Mouse (Mus musculus): ENCODE data around the gene Sbno2. TPM values are rescaled to one million over a fixed set of nuclear protein-coding genes. Genes with fewer than 3 reads are reported as not detected.

Sbno2 gene
- polyA plus RNA-seq, 1 experiment from 2014 or later = 16.1 TPM

DNA sequence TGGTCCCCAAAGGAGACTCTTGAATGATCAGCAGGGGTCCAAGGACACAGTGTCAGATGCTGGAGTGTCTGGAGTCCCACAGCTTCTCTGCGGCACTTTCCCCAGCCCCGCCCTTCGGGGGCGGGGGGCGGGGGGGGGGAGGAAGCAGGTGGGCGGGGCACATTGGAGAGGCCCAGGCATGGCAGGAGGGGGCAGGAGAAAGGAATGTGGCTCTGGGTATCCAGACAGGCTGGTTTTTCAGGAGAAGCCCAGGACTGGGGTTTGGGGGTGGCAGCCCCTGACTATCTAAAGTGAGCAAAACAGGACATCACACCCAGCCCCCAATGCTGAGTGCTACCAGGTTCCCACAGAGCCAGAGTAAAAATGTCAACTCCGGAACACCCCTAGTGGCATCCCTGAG lies 8.1 kb downstream of the Sbno2 start:
- Histone ChIP-seq H3K9me3 (ENCODE audit: low read length) (no peaks in the 10 kb centered on the region), H3K4me3 (ENCODE audit: low read length) (no peak overlapping the region), H3K27ac (ENCODE audit: low read length) (no peak overlapping the region), H3K4me2 (replicated peaks; ENCODE audit: low read depth, low read length) (no peak overlapping the region), H3K36me3 (ENCODE audit: insufficient read depth, low read length) (no peaks in the 10 kb centered on the region), H3K4me1 (ENCODE audit: insufficient read depth, low read length) (peaks cover 48% of the 10 kb centered on the region), H3K9ac (replicated peaks; ENCODE audit: low read length) (no peak overlapping the region), H3K27me3 (ENCODE audit: insufficient read depth, low read length) (no peaks in the 10 kb centered on the region)
- 0 out of 2 replicates have a peak, but pooled peaks have one; percentile 4 for ATAC-seq (ENCODE audit: low FRiP score, low TSS enrichment)
- 10% methylated on average over 3 of the region's 7 CpGs for WGBS

DNA sequence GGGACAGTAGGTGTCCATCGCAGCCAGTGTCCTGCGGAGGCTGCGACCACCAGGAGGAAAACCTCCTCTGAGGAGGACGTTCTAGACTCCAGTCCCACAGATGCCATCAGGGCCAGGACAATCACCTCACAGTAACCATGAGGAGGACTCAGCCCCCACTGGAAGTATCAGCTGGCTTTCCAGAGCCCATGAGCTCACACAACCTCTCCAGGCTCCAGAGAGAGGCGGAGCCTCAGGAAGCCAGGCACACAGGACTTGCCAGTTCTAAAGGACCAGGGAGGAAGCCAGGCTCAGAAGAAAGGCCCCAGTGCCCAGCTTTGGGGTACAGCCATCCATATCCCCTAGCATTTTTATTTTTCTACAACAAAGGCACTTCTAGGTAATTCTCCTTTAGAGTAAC lies 9.8 kb downstream of the Sbno2 start:
- WGBS = 84% methylated on average over 5 of the region's 5 CpGs
- ATAC-seq (ENCODE audit: low FRiP score, low TSS enrichment) = no peak

DNA sequence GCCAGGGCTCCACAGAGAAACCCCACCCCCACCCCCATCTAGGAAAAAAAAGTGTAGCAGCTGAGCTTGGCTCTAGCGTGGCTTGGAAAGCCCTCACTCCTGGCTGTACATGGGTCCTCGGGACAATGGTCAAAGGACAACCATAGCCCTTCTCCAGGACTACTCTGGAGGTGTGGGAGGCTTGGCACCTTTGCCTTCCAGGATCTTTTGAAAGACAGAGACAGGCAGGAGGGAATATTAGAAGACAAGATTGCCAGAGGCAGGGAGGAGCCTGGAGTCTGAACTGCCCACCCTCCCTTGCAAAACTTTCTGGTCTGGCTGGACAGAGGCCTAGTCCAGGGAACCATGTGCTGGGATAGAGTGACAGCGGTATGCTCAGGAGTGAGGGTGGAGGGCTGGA lies 10.7 kb downstream of the Sbno2 start:
- no peaks in the 10 kb centered on the region for H3K27me3 ChIP-seq (ENCODE audit: insufficient read depth, low read length)
- no peaks in the 10 kb centered on the region for H3K9me3 ChIP-seq (ENCODE audit: low read length)
- no peak overlapping the region for H3K4me3 ChIP-seq (ENCODE audit: low read length)
- 58% methylated on average over 3 of the region's 3 CpGs for WGBS
- ATAC-seq (ENCODE audit: low FRiP score, low TSS enrichment) = no peak
- H3K4me1 ChIP-seq (ENCODE audit: insufficient read depth, low read length) = peaks cover 30% of the 10 kb centered on the region
- H3K4me2 ChIP-seq (replicated peaks; ENCODE audit: low read depth, low read length) = no peak overlapping the region
- no peak overlapping the region; the same call in 1 of the 2 replicates for H3K9ac ChIP-seq (replicated peaks; ENCODE audit: low read length)
- H3K27ac ChIP-seq (ENCODE audit: low read length) = no peak overlapping the region
- no peaks in the 10 kb centered on the region for H3K36me3 ChIP-seq (ENCODE audit: insufficient read depth, low read length)

More for the DNA sequence above, 9.8 kb downstream of the Sbno2 start:
- Histone ChIP-seq H3K27ac (ENCODE audit: low read length) (no peak overlapping the region), H3K4me3 (ENCODE audit: low read length) (no peak overlapping the region), H3K4me1 (ENCODE audit: insufficient read depth, low read length) (peaks cover 34% of the 10 kb centered on the region), H3K27me3 (ENCODE audit: insufficient read depth, low read length) (no peaks in the 10 kb centered on the region), H3K9ac (replicated peaks; ENCODE audit: low read length) (no peak overlapping the region; the same call in 1 of the 2 replicates), H3K9me3 (ENCODE audit: low read length) (no peaks in the 10 kb centered on the region), H3K4me2 (replicated peaks; ENCODE audit: low read depth, low read length) (no peak overlapping the region), H3K36me3 (ENCODE audit: insufficient read depth, low read length) (no peaks in the 10 kb centered on the region)

DNA sequence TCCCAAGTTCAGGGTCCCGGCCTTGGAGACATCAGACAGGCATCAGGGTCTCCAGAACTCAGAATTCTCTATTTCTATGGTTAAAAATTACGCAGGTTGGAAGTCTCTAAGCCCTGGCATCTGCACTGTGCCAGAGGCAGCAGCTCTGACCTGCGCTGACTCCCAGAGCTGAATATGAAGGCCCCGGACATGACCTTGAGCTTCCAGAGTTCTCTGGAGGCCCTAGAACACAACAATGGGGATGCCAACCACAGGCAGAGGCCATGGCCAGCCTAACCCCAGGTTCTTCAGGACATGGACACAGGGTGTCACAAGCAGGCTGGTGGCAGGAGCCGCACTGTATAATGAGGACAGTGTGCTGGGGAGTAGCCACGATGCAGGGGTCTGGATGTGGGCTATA lies 11.3 kb downstream of the Sbno2 start:
- no peak overlapping the region for H3K9ac ChIP-seq (replicated peaks; ENCODE audit: low read length)
- no peaks in the 10 kb centered on the region for H3K27me3 ChIP-seq (ENCODE audit: insufficient read depth, low read length)
- WGBS = 82% methylated on average over 6 of the region's 6 CpGs
- no peaks in the 10 kb centered on the region for H3K36me3 ChIP-seq (ENCODE audit: insufficient read depth, low read length)
- H3K9me3 ChIP-seq (ENCODE audit: low read length) = no peaks in the 10 kb centered on the region
- H3K27ac ChIP-seq (ENCODE audit: low read length) = no peak overlapping the region
- H3K4me3 ChIP-seq (ENCODE audit: low read length) = no peak overlapping the region
- peaks cover 30% of the 10 kb centered on the region for H3K4me1 ChIP-seq (ENCODE audit: insufficient read depth, low read length)
- no peak for ATAC-seq (ENCODE audit: low FRiP score, low TSS enrichment)
- no peak overlapping the region for H3K4me2 ChIP-seq (replicated peaks; ENCODE audit: low read depth, low read length)

DNA sequence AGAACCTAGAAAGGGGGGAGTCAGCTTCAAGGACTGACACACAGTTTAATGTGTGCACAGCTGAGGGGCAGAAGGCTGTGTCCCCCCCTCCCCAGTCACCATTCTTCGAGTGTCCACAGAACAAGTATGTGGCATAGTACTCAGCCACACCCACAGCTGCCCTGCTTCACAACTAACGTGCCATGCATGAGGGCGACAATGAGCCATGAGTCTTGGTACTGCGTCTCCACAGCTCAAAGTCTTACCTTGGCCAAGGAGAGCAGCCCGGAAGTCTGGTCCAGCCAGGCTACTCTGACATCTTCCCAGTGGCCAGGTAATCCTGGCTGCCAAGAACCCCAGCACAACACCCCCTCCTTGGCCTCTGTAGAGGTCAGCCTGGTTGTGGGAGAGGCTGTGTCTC lies 12.7 kb downstream of the Sbno2 start:
- Histone ChIP-seq H3K36me3 (ENCODE audit: insufficient read depth, low read length) (no peaks in the 10 kb centered on the region), H3K4me3 (ENCODE audit: low read length) (no peak overlapping the region), H3K27ac (ENCODE audit: low read length) (no peak overlapping the region), H3K27me3 (ENCODE audit: insufficient read depth, low read length) (no peaks in the 10 kb centered on the region), H3K4me2 (replicated peaks; ENCODE audit: low read depth, low read length) (no peak overlapping the region), H3K9ac (replicated peaks; ENCODE audit: low read length) (no peak overlapping the region), H3K4me1 (ENCODE audit: insufficient read depth, low read length) (peaks cover 26% of the 10 kb centered on the region), H3K9me3 (ENCODE audit: low read length) (no peaks in the 10 kb centered on the region)
- WGBS = 81% methylated on average over 5 of the region's 5 CpGs
- no peak for ATAC-seq (ENCODE audit: low FRiP score, low TSS enrichment)

DNA sequence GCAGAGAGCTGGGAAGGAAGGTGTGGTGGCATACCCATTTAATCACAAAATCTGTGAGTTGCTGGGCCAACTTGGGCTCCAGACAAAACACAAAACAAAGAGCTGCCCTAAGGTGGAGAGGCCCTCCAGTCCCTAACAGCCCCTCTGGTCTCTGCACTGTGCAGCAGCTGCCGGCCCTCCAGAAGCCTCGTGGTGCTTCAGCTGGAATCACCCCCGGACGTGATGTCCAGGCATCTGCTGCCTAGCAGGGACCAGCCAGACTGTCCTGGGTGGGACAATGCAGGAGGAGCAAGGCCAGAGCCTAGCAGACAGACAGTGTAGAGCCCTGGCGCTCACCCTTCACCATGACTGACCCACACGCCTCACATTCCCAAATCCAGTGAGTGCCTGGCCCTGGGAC lies 13.8 kb downstream of the Sbno2 start:
- WGBS = 83% methylated on average over 6 of the region's 6 CpGs
- no peak for ATAC-seq (ENCODE audit: low FRiP score, low TSS enrichment)
- Histone ChIP-seq H3K27ac (ENCODE audit: low read length) (no peak overlapping the region), H3K36me3 (ENCODE audit: insufficient read depth, low read length) (no peaks in the 10 kb centered on the region), H3K4me2 (replicated peaks; ENCODE audit: low read depth, low read length) (no peak overlapping the region), H3K27me3 (ENCODE audit: insufficient read depth, low read length) (no peaks in the 10 kb centered on the region), H3K9me3 (ENCODE audit: low read length) (no peaks in the 10 kb centered on the region), H3K9ac (replicated peaks; ENCODE audit: low read length) (no peak overlapping the region; the same call in 1 of the 2 replicates), H3K4me3 (ENCODE audit: low read length) (no peak overlapping the region), H3K4me1 (ENCODE audit: insufficient read depth, low read length) (peaks cover 23% of the 10 kb centered on the region)

DNA sequence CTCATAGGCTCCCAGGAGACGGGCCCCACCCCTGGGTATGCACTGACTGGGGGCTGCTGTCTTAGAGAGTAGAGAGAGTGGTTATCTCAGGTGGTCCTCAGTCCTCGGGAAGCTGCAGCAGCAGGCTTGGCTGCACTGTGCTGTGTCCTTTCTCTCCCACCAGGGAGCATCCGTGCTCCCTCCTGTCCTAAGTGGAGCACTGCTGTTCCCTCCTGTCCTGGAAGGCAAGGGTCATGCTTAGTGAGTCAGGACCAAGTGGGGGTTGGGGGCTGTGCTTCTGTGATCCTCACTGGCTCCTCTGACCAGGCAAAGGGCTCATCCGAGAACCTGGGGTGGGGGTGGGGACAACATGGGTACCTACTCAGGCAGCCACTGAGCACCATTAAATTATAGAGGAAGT lies 16.2 kb downstream of the Sbno2 start:
- no peak overlapping the region for H3K27ac ChIP-seq (ENCODE audit: low read length)

DNA sequence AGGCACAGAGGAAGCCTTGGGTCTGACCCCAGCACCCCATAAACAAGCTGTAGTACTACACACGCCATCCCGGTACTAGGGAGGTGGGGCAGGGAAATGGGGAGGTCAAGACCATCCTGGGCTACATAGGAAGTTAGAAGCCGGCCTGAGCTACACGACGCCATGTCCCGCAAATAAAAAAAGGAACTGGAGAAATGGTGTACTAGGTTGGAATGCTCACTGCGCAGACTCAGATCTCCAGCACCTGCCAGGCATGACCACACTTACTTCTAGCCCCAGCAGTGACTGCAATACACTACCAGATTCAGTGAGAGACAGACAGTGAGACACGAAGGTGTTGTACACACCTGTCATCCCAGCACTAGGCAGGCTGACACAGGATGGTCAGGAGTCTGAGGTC lies 17.9 kb downstream of the Sbno2 start:
- no peaks in the 10 kb centered on the region for H3K27me3 ChIP-seq (ENCODE audit: insufficient read depth, low read length)
- no peak overlapping the region for H3K9ac ChIP-seq (replicated peaks; ENCODE audit: low read length)
- no peaks in the 10 kb centered on the region for H3K9me3 ChIP-seq (ENCODE audit: low read length)
- no peak overlapping the region for H3K27ac ChIP-seq (ENCODE audit: low read length)
- peaks cover 17% of the 10 kb centered on the region for H3K4me1 ChIP-seq (ENCODE audit: insufficient read depth, low read length)
- no peak overlapping the region for H3K4me3 ChIP-seq (ENCODE audit: low read length)
- H3K36me3 ChIP-seq (ENCODE audit: insufficient read depth, low read length) = peaks cover 14% of the 10 kb centered on the region
- 87% methylated on average over 8 of the region's 8 CpGs for WGBS
- no peak for ATAC-seq (ENCODE audit: low FRiP score, low TSS enrichment)
- no peak overlapping the region for H3K4me2 ChIP-seq (replicated peaks; ENCODE audit: low read depth, low read length)

More for the DNA sequence above, 16.2 kb downstream of the Sbno2 start:
- WGBS = 33% methylated on average over 4 of the region's 4 CpGs
- peaks cover 21% of the 10 kb centered on the region for H3K4me1 ChIP-seq (ENCODE audit: insufficient read depth, low read length)
- H3K27me3 ChIP-seq (ENCODE audit: insufficient read depth, low read length) = no peaks in the 10 kb centered on the region
- H3K9me3 ChIP-seq (ENCODE audit: low read length) = no peaks in the 10 kb centered on the region
- no peak overlapping the region for H3K4me3 ChIP-seq (ENCODE audit: low read length)
- H3K36me3 ChIP-seq (ENCODE audit: insufficient read depth, low read length) = no peaks in the 10 kb centered on the region
- no peak overlapping the region for H3K4me2 ChIP-seq (replicated peaks; ENCODE audit: low read depth, low read length)
- H3K9ac ChIP-seq (replicated peaks; ENCODE audit: low read length) = no peak overlapping the region; the same call in 1 of the 2 replicates
- ATAC-seq (ENCODE audit: low FRiP score, low TSS enrichment) = no peak

DNA sequence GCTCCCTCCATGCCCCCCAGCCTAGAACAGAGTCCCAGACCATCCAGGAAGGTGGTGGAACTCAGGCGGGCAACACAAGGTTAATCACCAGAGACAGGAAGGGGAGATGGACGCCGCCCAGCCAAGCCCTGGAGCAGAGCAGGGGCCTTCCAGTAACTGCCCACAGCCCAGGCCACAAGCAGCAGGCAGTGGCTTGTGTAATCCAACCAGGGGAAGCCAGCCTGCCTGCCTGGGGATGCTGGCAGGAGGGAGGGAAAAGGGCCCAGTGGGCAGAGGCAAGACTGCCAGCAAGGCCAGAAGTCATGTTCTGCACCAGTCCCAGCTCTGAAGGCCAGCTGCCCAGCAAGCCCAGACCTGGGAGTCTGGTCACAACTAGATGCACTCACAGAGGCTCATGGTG lies 18.5 kb downstream of the Sbno2 start:
- no peak for ATAC-seq (ENCODE audit: low FRiP score, low TSS enrichment)
- Histone ChIP-seq H3K27me3 (ENCODE audit: insufficient read depth, low read length) (no peaks in the 10 kb centered on the region), H3K4me3 (ENCODE audit: low read length) (no peak overlapping the region), H3K27ac (ENCODE audit: low read length) (no peak overlapping the region), H3K9ac (replicated peaks; ENCODE audit: low read length) (peak overlapping the region; percentile 37; the same call in 1 of the 2 replicates), H3K36me3 (ENCODE audit: insufficient read depth, low read length) (peaks cover 20% of the 10 kb centered on the region), H3K4me2 (replicated peaks; ENCODE audit: low read depth, low read length) (no peak overlapping the region), H3K9me3 (ENCODE audit: low read length) (no peaks in the 10 kb centered on the region), H3K4me1 (ENCODE audit: insufficient read depth, low read length) (peaks cover 17% of the 10 kb centered on the region)
- 65% methylated on average over 3 of the region's 3 CpGs for WGBS

DNA sequence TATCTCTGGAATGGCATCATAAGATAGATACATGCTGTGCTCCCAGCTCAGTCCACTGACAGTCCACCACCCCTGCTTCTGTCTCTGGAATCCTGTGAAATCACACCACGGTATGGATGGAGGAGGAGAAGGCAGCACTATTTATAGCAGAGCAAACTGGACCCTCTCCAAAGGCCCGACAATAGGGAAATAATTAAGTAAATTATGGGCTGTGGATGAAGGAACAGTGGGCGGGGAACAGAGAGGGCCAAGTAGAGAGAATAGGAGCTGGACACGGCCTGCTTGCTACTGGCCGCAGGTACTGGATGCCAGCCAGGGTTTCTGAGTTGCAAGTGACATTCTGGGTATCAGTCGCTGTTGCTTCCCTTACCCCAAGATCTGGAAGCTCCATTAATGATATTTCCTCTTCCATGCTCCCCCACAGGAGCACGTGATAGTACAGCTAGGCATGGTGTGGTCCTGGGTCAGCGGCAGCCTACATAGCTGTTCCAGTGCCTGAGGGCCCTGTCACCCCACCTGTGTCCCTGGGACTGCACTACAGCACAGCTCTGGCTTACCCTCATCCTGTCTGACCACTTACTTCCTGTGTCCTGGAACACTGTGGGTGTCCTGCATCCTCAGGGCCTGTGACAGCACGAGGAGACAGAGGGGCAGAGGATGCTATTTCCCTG lies 20.4 kb downstream of the Sbno2 start:
- peak overlapping the region; percentile 57; the same call in 1 of the 2 replicates for H3K27ac ChIP-seq (ENCODE audit: low read length)
- H3K9ac ChIP-seq (replicated peaks; ENCODE audit: low read length) = no peak overlapping the region
- no peak overlapping the region for H3K4me2 ChIP-seq (replicated peaks; ENCODE audit: low read depth, low read length)
- H3K4me1 ChIP-seq (ENCODE audit: insufficient read depth, low read length) = peaks cover 17% of the 10 kb centered on the region
- H3K36me3 ChIP-seq (ENCODE audit: insufficient read depth, low read length) = peaks cover 31% of the 10 kb centered on the region
- peak; percentile 58 for ATAC-seq (ENCODE audit: low FRiP score, low TSS enrichment)
- H3K27me3 ChIP-seq (ENCODE audit: insufficient read depth, low read length) = no peaks in the 10 kb centered on the region
- WGBS = 49% methylated on average over 9 of the region's 9 CpGs
- H3K4me3 ChIP-seq (ENCODE audit: low read length) = no peak overlapping the region
- H3K9me3 ChIP-seq (ENCODE audit: low read length) = no peaks in the 10 kb centered on the region

All from kidney, embryonic 16.5 days (tissue).